Mouse (Mus musculus) embryonic facial prominence, embryonic 13.5 days (tissue): ENCODE measurements at regions not wholly inside any gene's neighbourhood (a gene's known extent, or its start where the extent isn't known, plus 50 kb on each side); places are given as distances from the start of the nearest gene placed in this dataset.

ENCODE experiments used
- ATAC-seq: fragments of 200-750 bp; cut with Nextera tagmentation; 2 replicates; pipeline ENCODE4 v1.8.0; 2017; ENCODE audit warnings: low read depth; ENCODE audit not compliant: insufficient number of reproducible peaks, insufficient read depth, low FRiP score, low TSS enrichment
- H3K27ac ChIP-seq: fragments of 300-500 bp; sonication (generic); 2 replicates; pipeline ENCODE4 v1.5.1; 2015; ENCODE audit warnings: moderate library complexity, mild to moderate bottlenecking, inconsistent platforms
- H3K27me3 ChIP-seq: fragments of 300-500 bp; sonication (generic); 2 replicates; pipeline ENCODE4 v1.6.1; 2015; ENCODE audit warnings: mild to moderate bottlenecking, inconsistent platforms
- H3K36me3 ChIP-seq: fragments of 300-500 bp; sonication (generic); 2 replicates; pipeline ENCODE4 v1.6.1; 2015; ENCODE audit warnings: mild to moderate bottlenecking, inconsistent platforms
- H3K4me1 ChIP-seq: fragments of 300-500 bp; sonication (generic); 2 replicates; pipeline ENCODE4 v1.6.1; 2015; ENCODE audit warnings: inconsistent platforms
- H3K4me2 ChIP-seq: fragments of 300-500 bp; sonication (generic); 2 replicates; pipeline ENCODE4 v1.6.1; 2015; ENCODE audit warnings: moderate library complexity, mild to moderate bottlenecking, inconsistent platforms
- H3K4me3 ChIP-seq: fragments of 300-500 bp; sonication (generic); 2 replicates; pipeline ENCODE4 v1.5.1; 2015; ENCODE audit warnings: mild to moderate bottlenecking, inconsistent platforms
- H3K9ac ChIP-seq: fragments of 300-500 bp; sonication (generic); 2 replicates; pipeline ENCODE4 v1.6.1; 2015; ENCODE audit warnings: mild to moderate bottlenecking, inconsistent platforms
- H3K9me3 ChIP-seq: fragments of 300-500 bp; sonication (generic); 2 replicates; pipeline ENCODE4 v1.6.1; 2016; ENCODE audit warnings: inconsistent platforms
- WGBS: fragments of 180-500 bp; shearing (Covaris S2); methylation state at CpG from one replicate; pipeline ENCODE4 v1.1.7; 2015; ENCODE audit warnings: mixed read lengths; 5-methylcytosine and 5-hydroxymethylcytosine counted together

- H3K9ac ChIP-seq = no peak overlapping the region
- 0 out of 2 replicates have a peak overlapping the region, but pooled peaks have one; percentile 7 for H3K4me2 ChIP-seq
- H3K4me3 ChIP-seq = no peak overlapping the region
- ATAC-seq = no peak
- 41% methylated on average over 7 of the region's 7 CpGs for WGBS
- H3K27ac ChIP-seq = no peak overlapping the region
- H3K4me1 ChIP-seq = no peaks in the 10 kb centered on the region
- H3K36me3 ChIP-seq = no peaks in the 10 kb centered on the region
- H3K9me3 ChIP-seq = no peaks in the 10 kb centered on the region
- no peaks in the 10 kb centered on the region for H3K27me3 ChIP-seq
These were observed 446.1 kb downstream of the 1190002N15Rik start for GRCm38 (mm10) chr9:94091658-94092225.

GRCm38 (mm10) chr9:94089759-94090158 is 448.1 kb downstream of the 1190002N15Rik start:
- no peak overlapping the region for H3K4me3 ChIP-seq
- no peaks in the 10 kb centered on the region for H3K4me1 ChIP-seq
- H3K27ac ChIP-seq = no peak overlapping the region
- H3K4me2 ChIP-seq = no peak overlapping the region
- no peaks in the 10 kb centered on the region for H3K36me3 ChIP-seq
- H3K9ac ChIP-seq = no peak overlapping the region
- no peak for ATAC-seq
- 60% methylated on average over 1 of the region's 1 CpGs for WGBS
- no peaks in the 10 kb centered on the region for H3K27me3 ChIP-seq
- H3K9me3 ChIP-seq = no peaks in the 10 kb centered on the region

- Histone ChIP-seq H3K9ac (no peak overlapping the region), H3K4me1 (no peaks in the 10 kb centered on the region), H3K27me3 (no peaks in the 10 kb centered on the region), H3K4me3 (no peak overlapping the region), H3K36me3 (no peaks in the 10 kb centered on the region), H3K4me2 (no peak overlapping the region), H3K27ac (no peak overlapping the region), H3K9me3 (no peaks in the 10 kb centered on the region)
- ATAC-seq = no peak
- 77% methylated on average over 3 of the region's 3 CpGs for WGBS
These were observed 454.1 kb downstream of the 1190002N15Rik start for GRCm38 (mm10) chr9:94083629-94084411.

GRCm38 (mm10) chr9:94074904-94075303 is 463.0 kb downstream of the 1190002N15Rik start:
- no peak for ATAC-seq
- Histone ChIP-seq H3K4me1 (no peaks in the 10 kb centered on the region), H3K9ac (no peak overlapping the region), H3K27ac (no peak overlapping the region), H3K4me2 (no peak overlapping the region), H3K9me3 (no peaks in the 10 kb centered on the region), H3K27me3 (no peaks in the 10 kb centered on the region), H3K4me3 (no peak overlapping the region), H3K36me3 (no peaks in the 10 kb centered on the region)
- 40% methylated on average over 2 of the region's 2 CpGs for WGBS

GRCm38 (mm10) chr9:94067121-94067520 is 470.8 kb downstream of the 1190002N15Rik start:
- ATAC-seq = no peak
- Histone ChIP-seq H3K4me2 (no peak overlapping the region), H3K36me3 (no peaks in the 10 kb centered on the region), H3K27me3 (no peaks in the 10 kb centered on the region), H3K9me3 (no peaks in the 10 kb centered on the region), H3K9ac (no peak overlapping the region), H3K27ac (no peak overlapping the region), H3K4me1 (peaks cover 3% of the 10 kb centered on the region), H3K4me3 (no peak overlapping the region)
- WGBS = 46% methylated on average over 1 of the region's 1 CpGs

GRCm38 (mm10) chr9:94053229-94053628 is 484.7 kb downstream of the 1190002N15Rik start:
- Histone ChIP-seq H3K4me3 (no peak overlapping the region), H3K4me1 (no peaks in the 10 kb centered on the region), H3K9ac (no peak overlapping the region), H3K9me3 (no peaks in the 10 kb centered on the region), H3K27ac (no peak overlapping the region), H3K36me3 (no peaks in the 10 kb centered on the region), H3K4me2 (no peak overlapping the region), H3K27me3 (no peaks in the 10 kb centered on the region)
- no peak for ATAC-seq
- 74% methylated on average over 4 of the region's 4 CpGs for WGBS

GRCm38 (mm10) chr9:94047845-94048244 is 490.0 kb downstream of the 1190002N15Rik start:
- no peak overlapping the region for H3K4me3 ChIP-seq
- no peak overlapping the region for H3K27ac ChIP-seq
- H3K27me3 ChIP-seq = no peaks in the 10 kb centered on the region
- WGBS = 87% methylated on average over 7 of the region's 7 CpGs
- H3K4me2 ChIP-seq = no peak overlapping the region
- H3K9ac ChIP-seq = no peak overlapping the region
- H3K9me3 ChIP-seq = no peaks in the 10 kb centered on the region
- no peaks in the 10 kb centered on the region for H3K36me3 ChIP-seq
- no peak for ATAC-seq
- H3K4me1 ChIP-seq = no peaks in the 10 kb centered on the region

- H3K9ac ChIP-seq = no peak overlapping the region
- WGBS = 54% methylated on average over 3 of the region's 3 CpGs
- no peaks in the 10 kb centered on the region for H3K27me3 ChIP-seq
- ATAC-seq = no peak
- no peaks in the 10 kb centered on the region for H3K4me1 ChIP-seq
- no peaks in the 10 kb centered on the region for H3K36me3 ChIP-seq
- H3K4me3 ChIP-seq = no peak overlapping the region
- no peaks in the 10 kb centered on the region for H3K9me3 ChIP-seq
- no peak overlapping the region for H3K4me2 ChIP-seq
- no peak overlapping the region for H3K27ac ChIP-seq
These were observed 492.3 kb downstream of the 1190002N15Rik start for GRCm38 (mm10) chr9:94045462-94046126.

- H3K27ac ChIP-seq = no peak overlapping the region
- H3K9me3 ChIP-seq = no peaks in the 10 kb centered on the region
- H3K9ac ChIP-seq = no peak overlapping the region
- no peaks in the 10 kb centered on the region for H3K4me1 ChIP-seq
- no peak overlapping the region for H3K4me3 ChIP-seq
- no peaks in the 10 kb centered on the region for H3K27me3 ChIP-seq
- ATAC-seq = no peak
- H3K36me3 ChIP-seq = no peaks in the 10 kb centered on the region
- no peak overlapping the region for H3K4me2 ChIP-seq
- 65% methylated on average over 3 of the region's 3 CpGs for WGBS
These were observed 514.1 kb downstream of the 1190002N15Rik start for GRCm38 (mm10) chr9:94023761-94024160.

GRCm38 (mm10) chr9:94021293-94021903 is 516.5 kb downstream of the 1190002N15Rik start:
- WGBS = 86% methylated on average over 1 of the region's 1 CpGs
- no peak overlapping the region for H3K27ac ChIP-seq
- no peaks in the 10 kb centered on the region for H3K36me3 ChIP-seq
- ATAC-seq = no peak
- no peaks in the 10 kb centered on the region for H3K27me3 ChIP-seq
- H3K4me2 ChIP-seq = no peak overlapping the region
- no peaks in the 10 kb centered on the region for H3K4me1 ChIP-seq
- H3K4me3 ChIP-seq = no peak overlapping the region
- no peaks in the 10 kb centered on the region for H3K9me3 ChIP-seq
- no peak overlapping the region for H3K9ac ChIP-seq

- ATAC-seq = no peak
- no peak overlapping the region for H3K27ac ChIP-seq
- no peak overlapping the region for H3K9ac ChIP-seq
- H3K4me1 ChIP-seq = no peaks in the 10 kb centered on the region
- no peak overlapping the region for H3K4me3 ChIP-seq
- H3K36me3 ChIP-seq = no peaks in the 10 kb centered on the region
- no peaks in the 10 kb centered on the region for H3K27me3 ChIP-seq
- no peak overlapping the region for H3K4me2 ChIP-seq
- no peaks in the 10 kb centered on the region for H3K9me3 ChIP-seq
These were observed 521.0 kb downstream of the 1190002N15Rik start for GRCm38 (mm10) chr9:94016747-94017487.
